Mouse (Mus musculus) lung, postnatal 0 days (tissue): ENCODE measurements at regions not wholly inside any gene's neighbourhood (a gene's known extent, or its start where the extent isn't known, plus 50 kb on each side); places are given as distances from the start of the nearest gene placed in this dataset.

Source experiments
- CTCF ChIP-seq: IDR thresholded peaks from 2 replicates; pipeline ENCODE4 v1.5.1; 2016; ENCODE audit warnings: antibody characterized with exemption, mild to moderate bottlenecking
- EP300 ChIP-seq: IDR thresholded peaks from 2 replicates; pipeline ENCODE4 v1.6.1; 2016; ENCODE audit warnings: antibody characterized with exemption, mild to moderate bottlenecking, control low read depth

DNA sequence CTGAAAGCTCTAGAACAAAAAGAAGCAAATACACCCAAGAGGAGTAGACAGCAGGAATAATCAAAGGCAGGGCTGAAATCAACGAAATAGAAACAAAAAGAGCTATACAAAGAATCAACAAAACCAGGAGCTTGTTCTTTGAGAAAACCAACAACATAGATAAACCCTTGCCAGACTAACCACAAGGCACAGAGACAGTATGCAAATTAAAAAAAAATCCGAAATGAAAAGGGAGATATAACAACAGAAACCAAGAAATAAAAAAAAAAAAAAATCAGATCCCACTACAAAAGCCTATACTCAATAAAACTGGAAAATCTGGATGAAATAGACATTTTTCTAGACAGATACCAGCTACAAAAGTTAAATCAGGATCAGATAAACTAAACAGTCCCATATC, 1638.6 kb downstream of the Hace1 start:
- TF ChIP-seq EP300: no peak
- no peak for TF ChIP-seq CTCF
